Mouse (Mus musculus): Measurements from ENCODE around the gene Cdc42ep1. TPM values are rescaled to one million over a fixed set of nuclear protein-coding genes. Genes with fewer than 3 reads are reported as not detected.
A peak's percentile ranks its signal among the peaks of the same experiment; 100 is the strongest.

Gene Cdc42ep1
- total and polyA plus RNA-seq, 3 experiments: 0.04 to 1.7 TPM; not detected in 1

DNA sequence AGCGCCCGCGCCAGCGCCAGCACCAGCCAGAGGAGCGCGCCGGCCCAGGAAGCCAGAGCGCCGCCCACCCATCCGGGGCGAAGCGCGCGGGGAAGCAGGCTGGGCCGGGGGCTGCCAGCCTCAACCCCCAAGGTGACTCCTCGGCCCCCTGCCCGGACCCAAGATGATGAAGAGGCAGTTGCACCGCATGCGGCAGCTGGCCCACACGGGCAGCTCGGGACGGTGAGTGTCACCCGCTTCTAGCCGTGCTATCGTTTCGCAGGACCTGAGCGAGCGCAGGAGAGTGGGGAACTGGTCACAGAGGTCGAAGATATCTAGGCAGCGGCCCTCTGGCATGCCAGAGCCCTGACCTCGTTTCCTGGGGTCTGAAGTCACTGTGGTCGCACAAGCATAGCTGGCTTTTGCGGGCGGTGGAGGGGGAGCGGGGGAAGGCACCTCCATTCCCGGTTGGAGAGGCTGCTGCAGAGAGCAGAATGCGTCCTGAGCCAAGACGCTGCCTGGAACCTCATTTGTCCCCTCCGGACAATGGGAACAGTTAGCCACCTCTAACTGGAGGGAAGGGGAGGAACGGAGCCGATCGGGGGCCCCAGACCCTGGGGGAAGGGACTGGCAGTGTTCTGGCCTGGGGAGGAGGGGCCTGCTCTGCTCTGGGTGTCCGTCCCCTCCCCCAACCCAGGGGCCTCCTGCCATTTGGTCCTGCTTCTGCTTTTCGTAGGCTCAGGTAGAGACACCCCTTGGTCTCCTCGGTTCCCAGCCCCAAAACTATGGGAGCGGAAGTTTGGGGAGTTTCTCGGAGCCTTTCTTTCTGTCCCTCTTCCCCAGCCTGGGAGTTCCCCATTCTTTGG is 57.5 kb downstream of the Cdc42ep1 start, which contains the start of gene Sh3bp1:
Sh3bp1 (plus strand) TSS at position 29 of the 845 bp plus-strand sequence.
- peak within 1 kb of the TSS; percentile 91 for H3K9ac ChIP-seq (ENCODE audit: control insufficient read depth, low read depth, low read length, poor library complexity, severe bottlenecking)
- TF ChIP-seq SIN3A (IDR thresholded peaks at IDR 0.05; ENCODE audit: low read length): peak; percentile 41; the same call in 1 of the 2 replicates
- peak; percentile 44; the same call in 1 of the 2 replicates for TF ChIP-seq NRF1 (IDR thresholded peaks at IDR 0.05; ENCODE audit: insufficient read depth, low read depth, low read length, poor library complexity, severe bottlenecking)
- 0 out of 2 replicates have a peak, but pooled peaks have one; percentile 6 for TF ChIP-seq MAX (IDR thresholded peaks at IDR 0.05; ENCODE audit: low read length)
- TF ChIP-seq MYC (IDR thresholded peaks at IDR 0.05; ENCODE audit: low read depth, low read length): no peak
- peak; percentile 22; the same call in 1 of the 2 replicates for TF ChIP-seq HCFC1 (IDR thresholded peaks at IDR 0.05; ENCODE audit: low read depth, low read length)
- TF ChIP-seq MAZ (IDR thresholded peaks at IDR 0.05; ENCODE audit: low read depth, low read length): no peak; the same call in 1 of the 2 replicates
- peak; percentile 7; the same call in 1 of the 2 replicates for TF ChIP-seq MXI1 (IDR thresholded peaks at IDR 0.05; ENCODE audit: low read depth, low read length)
- TF ChIP-seq POLR2A (IDR thresholded peaks at IDR 0.05; ENCODE audit: control insufficient read depth in 1 of 2, insufficient read depth in 1 of 2, low read depth in 1 of 2, low read length in 2 of 2, poor library complexity in 1 of 2): peak; percentile 64 to 81; a peak in 3 of 4 replicates
- TF ChIP-seq NELFE (IDR thresholded peaks at IDR 0.05; ENCODE audit: low read depth, low read length): peak; percentile 46; the same call in 1 of the 2 replicates
- no peaks in the 10 kb centered on the region for H3K27me3 ChIP-seq (ENCODE audit: control insufficient read depth in 1 of 2, insufficient read depth in 2 of 2, low read length in 2 of 2)
- DNase-seq (ENCODE audit: low read depth, low spot score): peak; percentile 86
- peaks cover 12% of the 10 kb centered on the region for H3K79me2 ChIP-seq (ENCODE audit: control insufficient read depth, insufficient read depth, low read length, poor library complexity)
- H3K4me3 ChIP-seq (ENCODE audit: control insufficient read depth in 1 of 2, insufficient read depth in 1 of 2, low read depth in 2 of 2, low read length in 2 of 2): peak within 1 kb of the TSS; percentile 93 to 97
- peaks cover 11 to 24% of the 10 kb centered on the region in 2 experiments for H3K4me1 ChIP-seq (ENCODE audit: control insufficient read depth in 1 of 2, insufficient read depth in 2 of 2, low read length in 2 of 2)
- peaks cover 0 to 15% of the 10 kb centered on the region in 2 experiments; a peak in 2 of 4 replicates for H3K36me3 ChIP-seq (ENCODE audit: control insufficient read depth in 1 of 2, insufficient read depth in 2 of 2, low read length in 2 of 2)
- H3K27ac ChIP-seq (ENCODE audit: control insufficient read depth, low read depth, low read length): peak within 1 kb of the TSS; percentile 68
- no peaks in the 10 kb centered on the region for H3K9me3 ChIP-seq (replicated peaks; ENCODE audit: insufficient read depth, low read length)

Other genes starting within 250 kb of the Cdc42ep1 start
- 8.7 and 9.2 TPM in 2 replicates for gene Cyth4, start 245.6 kb upstream of the Cdc42ep1 start, total RNA-seq (2012; rRNA removed)
- gene Cyth4, start 245.6 kb upstream of the Cdc42ep1 start, polyA plus RNA-seq (2012; ENCODE audit: insufficient read depth in 1 of 2, insufficient read length in 2 of 2, low read depth in 1 of 2, low replicate concordance in 2 of 2, missing spikeins in 1 of 2): 10 to 100 TPM in 1 of 2 experiments, not detected in 1; 23.5 TPM
- 0.04 and 0.49 TPM in 2 replicates for gene Elfn2, start 123.9 kb upstream of the Cdc42ep1 start, total RNA-seq (2012; rRNA removed)
- under 1 TPM in 1 of 2 experiments, not detected in 1; 0.15 TPM for gene Elfn2, start 123.9 kb upstream of the Cdc42ep1 start, polyA plus RNA-seq (2012; ENCODE audit: insufficient read depth in 1 of 2, insufficient read length in 2 of 2, low read depth in 1 of 2, low replicate concordance in 2 of 2, missing spikeins in 1 of 2)
- 11.5 and 17.8 TPM in 2 replicates for gene Mfng, start 69.1 kb upstream of the Cdc42ep1 start, total RNA-seq (2012; rRNA removed)
- gene Mfng, start 69.1 kb upstream of the Cdc42ep1 start, polyA plus RNA-seq (2012; ENCODE audit: insufficient read depth in 1 of 2, insufficient read length in 2 of 2, low read depth in 1 of 2, low replicate concordance in 2 of 2, missing spikeins in 1 of 2): 10 to 100 TPM in 1 of 2 experiments, not detected in 1; 27.1 TPM
- not detected in 2 replicates for gene Card10, start 39.6 kb upstream of the Cdc42ep1 start, total RNA-seq (2012; rRNA removed)
- not detected for gene Card10, start 39.6 kb upstream of the Cdc42ep1 start, polyA plus RNA-seq (2012; ENCODE audit: insufficient read depth in 1 of 2, insufficient read length in 2 of 2, low read depth in 1 of 2, low replicate concordance in 2 of 2, missing spikeins in 1 of 2)
- gene Lgals2, start 12.9 kb downstream of the Cdc42ep1 start, total RNA-seq (2012; rRNA removed): not detected in 2 replicates
- gene Lgals2, start 12.9 kb downstream of the Cdc42ep1 start, polyA plus RNA-seq (2012; ENCODE audit: insufficient read depth in 1 of 2, insufficient read length in 2 of 2, low read depth in 1 of 2, low replicate concordance in 2 of 2, missing spikeins in 1 of 2): not detected
- 16.1 and 18.2 TPM in 2 replicates for gene Gga1, start 34.6 kb downstream of the Cdc42ep1 start, total RNA-seq (2012; rRNA removed)
- gene Gga1, start 34.6 kb downstream of the Cdc42ep1 start, polyA plus RNA-seq (2012; ENCODE audit: insufficient read depth in 1 of 2, insufficient read length in 2 of 2, low read depth in 1 of 2, low replicate concordance in 2 of 2, missing spikeins in 1 of 2): 10 to 100 TPM in 1 of 2 experiments, not detected in 1; 48.1 TPM
- gene Gm49510, start 57.0 kb downstream of the Cdc42ep1 start, total RNA-seq (2012; rRNA removed): 0.27 TPM in 1 of 2 replicates, not detected in the other
- under 1 TPM in 1 of 2 experiments, not detected in 1; 0.17 TPM for gene Gm49510, start 57.0 kb downstream of the Cdc42ep1 start, polyA plus RNA-seq (2012; ENCODE audit: insufficient read depth in 1 of 2, insufficient read length in 2 of 2, low read depth in 1 of 2, low replicate concordance in 2 of 2, missing spikeins in 1 of 2)
- gene Sh3bp1, start 57.1 kb downstream of the Cdc42ep1 start, total RNA-seq (2012; rRNA removed): 17.1 and 21.0 TPM in 2 replicates
- 10 to 100 TPM in 1 of 2 experiments, not detected in 1; 80.2 TPM for gene Sh3bp1, start 57.1 kb downstream of the Cdc42ep1 start, polyA plus RNA-seq (2012; ENCODE audit: insufficient read depth in 1 of 2, insufficient read length in 2 of 2, low read depth in 1 of 2, low replicate concordance in 2 of 2, missing spikeins in 1 of 2)
- 16.7 and 21.5 TPM in 2 replicates for gene Pdxp, start 71.3 kb downstream of the Cdc42ep1 start, total RNA-seq (2012; rRNA removed)
- 10 to 100 TPM in 1 of 2 experiments, not detected in 1; 25.4 TPM for gene Pdxp, start 71.3 kb downstream of the Cdc42ep1 start, polyA plus RNA-seq (2012; ENCODE audit: insufficient read depth in 1 of 2, insufficient read length in 2 of 2, low read depth in 1 of 2, low replicate concordance in 2 of 2, missing spikeins in 1 of 2)
- 974 and 1,054 TPM in 2 replicates for gene Lgals1, start 84.1 kb downstream of the Cdc42ep1 start, total RNA-seq (2012; rRNA removed)
- gene Lgals1, start 84.1 kb downstream of the Cdc42ep1 start, polyA plus RNA-seq (2012; ENCODE audit: insufficient read depth in 1 of 2, insufficient read length in 2 of 2, low read depth in 1 of 2, low replicate concordance in 2 of 2, missing spikeins in 1 of 2): 1,000 to 10,000 TPM in 1 of 2 experiments, 100 to 1,000 TPM in 1; 646 to 1,010 TPM
- gene Nol12, start 92.3 kb downstream of the Cdc42ep1 start, total RNA-seq (2012; rRNA removed): 39.0 and 40.8 TPM in 2 replicates
- 100 to 1,000 TPM in 1 of 2 experiments, not detected in 1; 127 TPM for gene Nol12, start 92.3 kb downstream of the Cdc42ep1 start, polyA plus RNA-seq (2012; ENCODE audit: insufficient read depth in 1 of 2, insufficient read length in 2 of 2, low read depth in 1 of 2, low replicate concordance in 2 of 2, missing spikeins in 1 of 2)
- gene Triobp, start 105.1 kb downstream of the Cdc42ep1 start, total RNA-seq (2012; rRNA removed): 18.4 and 21.3 TPM in 2 replicates
- 10 to 100 TPM in 1 of 2 experiments, not detected in 1; 31.3 TPM for gene Triobp, start 105.1 kb downstream of the Cdc42ep1 start, polyA plus RNA-seq (2012; ENCODE audit: insufficient read depth in 1 of 2, insufficient read length in 2 of 2, low read depth in 1 of 2, low replicate concordance in 2 of 2, missing spikeins in 1 of 2)
- gene H1f0, start 185.8 kb downstream of the Cdc42ep1 start, total RNA-seq (2012; rRNA removed): 28.2 and 33.5 TPM in 2 replicates
- gene H1f0, start 185.8 kb downstream of the Cdc42ep1 start, polyA plus RNA-seq (2012; ENCODE audit: insufficient read depth in 1 of 2, insufficient read length in 2 of 2, low read depth in 1 of 2, low replicate concordance in 2 of 2, missing spikeins in 1 of 2): 100 to 1,000 TPM in 1 of 2 experiments, 10 to 100 TPM in 1; 46.8 to 213 TPM
- 2.5 and 2.6 TPM in 2 replicates for gene Galr3, start 199.3 kb downstream of the Cdc42ep1 start, total RNA-seq (2012; rRNA removed)
- gene Galr3, start 199.3 kb downstream of the Cdc42ep1 start, polyA plus RNA-seq (2012; ENCODE audit: insufficient read depth in 1 of 2, insufficient read length in 2 of 2, low read depth in 1 of 2, low replicate concordance in 2 of 2, missing spikeins in 1 of 2): 1 to 10 TPM in 1 of 2 experiments, not detected in 1; 4.5 TPM
- gene Ankrd54, start 220.3 kb downstream of the Cdc42ep1 start, total RNA-seq (2012; rRNA removed): 42.3 and 43.4 TPM in 2 replicates
- gene Ankrd54, start 220.3 kb downstream of the Cdc42ep1 start, polyA plus RNA-seq (2012; ENCODE audit: insufficient read depth in 1 of 2, insufficient read length in 2 of 2, low read depth in 1 of 2, low replicate concordance in 2 of 2, missing spikeins in 1 of 2): 10 to 100 TPM in 1 of 2 experiments, not detected in 1; 62.2 TPM
- gene Eif3l, start 232.6 kb downstream of the Cdc42ep1 start, total RNA-seq (2012; rRNA removed): 394 and 395 TPM in 2 replicates
- 100 to 1,000 TPM; 301 to 442 TPM for gene Eif3l, start 232.6 kb downstream of the Cdc42ep1 start, polyA plus RNA-seq (2012; ENCODE audit: insufficient read depth in 1 of 2, insufficient read length in 2 of 2, low read depth in 1 of 2, low replicate concordance in 2 of 2, missing spikeins in 1 of 2)

All from MEL (cell line).